Mouse (Mus musculus) heart, embryonic 14.5 days (tissue): ENCODE data around the gene Arhgap18. TPM values are rescaled to one million over a fixed set of nuclear protein-coding genes. Genes with fewer than 3 reads are reported as not detected.

Experiments
- ATAC-seq: fragments of 200-750 bp; cut with Nextera tagmentation; 2 replicates; pipeline ENCODE4 v1.8.0; 2017; ENCODE audit warnings: low read depth, moderate TSS enrichment; ENCODE audit not compliant: insufficient number of reproducible peaks, insufficient read depth, low FRiP score
- H3K27ac ChIP-seq, 2 experiments: fragments of 200-500 bp in 1 of 2; fragments of 300-500 bp in 1 of 2; sonication (generic) in 1 of 2; replicated peaks in 1 of 2; 2 replicates each; pipeline ENCODE4 v1.5.1; 2012 to 2014; ENCODE audit warnings: low read depth in 2 of 2, low read length in 2 of 2, control low read depth in 1 of 2, mild to moderate bottlenecking in 1 of 2, mixed read lengths in 1 of 2; ENCODE audit not compliant: control insufficient read depth in 1 of 2, insufficient read depth in 1 of 2
- H3K27me3 ChIP-seq: fragments of 300-500 bp; sonication (generic); 2 replicates; pipeline ENCODE4 v1.6.1; 2014; ENCODE audit warnings: mild to moderate bottlenecking, low read length, control low read depth; ENCODE audit not compliant: control insufficient read depth, insufficient read depth
- H3K36me3 ChIP-seq: fragments of 300-500 bp; sonication (generic); 2 replicates; pipeline ENCODE4 v1.6.1; 2014; ENCODE audit warnings: mild to moderate bottlenecking, control low read depth, low read length, mixed read lengths; ENCODE audit not compliant: control insufficient read depth, insufficient read depth
- H3K4me1 ChIP-seq, 2 experiments: fragments of 200-500 bp in 1 of 2; fragments of 300-500 bp in 1 of 2; sonication (generic) in 1 of 2; 2 replicates each; pipeline ENCODE4 v1.6.1; 2012 to 2014; ENCODE audit warnings: low read length in 2 of 2, control low read depth in 1 of 2, mixed read lengths in 1 of 2; ENCODE audit not compliant: control insufficient read depth in 2 of 2, insufficient read depth in 2 of 2
- H3K4me2 ChIP-seq: fragments of 300-500 bp; sonication (generic); 2 replicates; pipeline ENCODE4 v1.6.1; 2014; ENCODE audit warnings: mild to moderate bottlenecking, low read length
- H3K4me3 ChIP-seq, 2 experiments: fragments of 200-500 bp in 1 of 2; fragments of 300-500 bp in 1 of 2; sonication (generic) in 1 of 2; 2 replicates each; pipeline ENCODE4 v1.5.1; 2012 to 2014; ENCODE audit warnings: low read length in 2 of 2, mild to moderate bottlenecking in 2 of 2, control low read depth in 1 of 2, low read depth in 1 of 2, moderate library complexity in 1 of 2; ENCODE audit not compliant: control insufficient read depth in 1 of 2, insufficient read depth in 1 of 2
- H3K9ac ChIP-seq: fragments of 300-500 bp; sonication (generic); 2 replicates; pipeline ENCODE4 v1.6.1; 2014; ENCODE audit warnings: mild to moderate bottlenecking, low read length
- H3K9me3 ChIP-seq: fragments of 300-500 bp; sonication (generic); 2 replicates; pipeline ENCODE4 v1.6.1; 2016; ENCODE audit warnings: low read length, control low read depth; ENCODE audit not compliant: control insufficient read depth
- WGBS: fragments of 180-500 bp; shearing (Covaris S2); extraction: QIAGEN DNeasy Blood & Tissue Kit; methylation state at CpG from one replicate; pipeline ENCODE4 v1.1.7; 2014; 5-methylcytosine and 5-hydroxymethylcytosine counted together
- polyA plus RNA-seq: library from polyadenylated mRNA; unstranded; fragments of >200 nt; fragmentation: Nextera tagmentation; extraction: Ambion mirVana; gene quantifications from 2 replicates; pipeline ENCODE4 v1.2.1, GENCODE M21; 2014

Gene Arhgap18
- polyA plus RNA-seq, 1 experiment from 2014 or later = 44.9 TPM

DNA sequence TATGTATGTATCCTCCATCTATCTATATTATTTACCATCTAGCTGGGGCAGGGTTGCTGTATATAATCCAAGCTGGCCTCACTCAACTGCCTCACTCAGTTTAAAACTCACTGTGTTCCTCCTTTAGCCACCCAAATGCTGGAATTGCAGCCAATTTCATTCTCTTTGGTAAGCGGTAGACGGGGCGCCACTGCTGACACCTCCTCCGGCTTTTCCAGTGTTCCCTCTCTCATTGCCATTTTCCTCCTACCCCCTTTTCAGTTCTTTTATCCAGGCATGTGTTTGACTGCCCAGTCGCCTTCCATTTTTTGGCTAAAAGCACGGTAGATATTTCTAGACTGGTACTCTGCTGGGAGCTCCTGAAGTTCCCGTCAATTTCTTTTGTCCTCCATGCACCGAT lies 62.4 kb downstream of the Arhgap18 start:
- H3K4me3 ChIP-seq = no peak overlapping the region
- no peak for ATAC-seq
- no peak overlapping the region for H3K27ac ChIP-seq
- WGBS = 93% methylated on average over 8 of the region's 8 CpGs
- peaks cover 2 to 10% of the 10 kb centered on the region in 2 experiments for H3K4me1 ChIP-seq
- H3K9ac ChIP-seq = no peak overlapping the region
- no peaks in the 10 kb centered on the region for H3K9me3 ChIP-seq
- H3K27me3 ChIP-seq = no peaks in the 10 kb centered on the region
- no peak overlapping the region for H3K4me2 ChIP-seq
- H3K36me3 ChIP-seq = no peaks in the 10 kb centered on the region

DNA sequence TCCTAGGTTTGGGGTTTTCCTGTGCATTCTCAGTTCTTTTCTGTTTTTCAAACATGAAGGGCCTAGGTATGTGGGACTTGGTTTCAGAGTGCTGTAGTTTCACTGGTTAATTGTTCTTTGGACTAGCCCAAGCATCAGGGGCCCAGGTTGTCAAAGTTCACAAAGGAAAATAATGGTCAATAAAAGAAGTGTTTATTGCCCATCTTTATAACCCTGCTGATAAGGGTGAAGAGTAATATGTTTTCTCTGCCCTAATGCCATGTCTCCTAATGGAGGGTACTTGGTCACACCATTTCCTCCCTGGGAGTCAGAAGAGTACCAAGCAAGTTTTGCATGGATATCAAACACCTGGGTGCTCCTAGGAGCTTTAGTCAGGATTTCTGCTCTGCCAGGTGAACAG lies 67.1 kb downstream of the Arhgap18 start:
- Histone ChIP-seq H3K9ac (no peak overlapping the region), H3K27me3 (no peaks in the 10 kb centered on the region), H3K4me2 (no peak overlapping the region), H3K4me1 (peaks cover 9 to 23% of the 10 kb centered on the region in 2 experiments), H3K27ac (no peak overlapping the region), H3K9me3 (no peaks in the 10 kb centered on the region), H3K4me3 (no peak overlapping the region), H3K36me3 (no peaks in the 10 kb centered on the region)
- no peak for ATAC-seq

DNA sequence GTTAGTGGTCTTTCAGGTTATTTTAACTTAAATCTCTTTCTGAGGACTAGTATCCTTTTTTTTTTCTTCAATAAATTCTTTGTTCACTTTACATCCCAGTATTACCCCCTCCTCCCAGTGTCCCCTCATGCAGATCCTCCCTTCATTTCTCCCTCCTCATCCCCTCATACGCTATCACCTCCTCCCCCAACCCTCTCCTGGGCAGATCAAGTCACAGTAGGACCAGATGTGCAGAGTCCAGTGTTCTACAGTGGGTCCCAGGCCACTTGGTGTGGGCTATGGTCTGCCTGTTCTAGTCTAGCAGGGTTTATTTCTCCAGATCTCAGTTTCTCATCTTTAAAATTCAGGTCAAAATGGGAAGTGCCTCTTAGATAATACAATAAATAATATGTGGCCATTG lies 67.7 kb downstream of the Arhgap18 start:
- Histone ChIP-seq H3K4me3 (no peak overlapping the region), H3K27me3 (no peaks in the 10 kb centered on the region), H3K36me3 (no peaks in the 10 kb centered on the region), H3K4me1 (peaks cover 9 to 23% of the 10 kb centered on the region in 2 experiments), H3K9ac (no peak overlapping the region), H3K9me3 (no peaks in the 10 kb centered on the region), H3K27ac (no peak overlapping the region), H3K4me2 (no peak overlapping the region)
- 88% methylated on average over 1 of the region's 1 CpGs for WGBS
- no peak for ATAC-seq

DNA sequence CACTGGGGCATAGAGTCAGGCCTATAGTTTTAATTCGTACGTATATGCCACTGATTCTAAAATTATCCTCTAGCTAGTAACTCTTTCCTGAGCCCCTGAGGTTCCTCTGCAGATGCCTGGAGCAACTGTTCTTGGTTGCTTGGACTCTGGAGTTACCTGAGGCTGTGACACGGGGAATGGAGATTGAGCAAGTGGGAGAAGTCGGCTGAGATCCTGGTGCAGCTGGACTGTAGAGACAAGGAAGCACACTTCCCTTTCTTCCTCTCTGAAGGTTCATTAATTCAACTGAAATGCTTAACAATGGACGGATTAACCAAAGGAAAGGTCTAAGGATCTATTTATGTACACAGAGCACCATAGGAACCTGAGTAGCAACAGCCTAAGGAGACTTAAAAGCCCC lies 70.8 kb downstream of the Arhgap18 start:
- no peak for ATAC-seq
- no peak overlapping the region for H3K9ac ChIP-seq
- WGBS = 54% methylated on average over 5 of the region's 5 CpGs
- H3K9me3 ChIP-seq = no peaks in the 10 kb centered on the region
- H3K27ac ChIP-seq = peak overlapping the region; percentile 22 to 42; a peak in 3 of 4 replicates
- H3K27me3 ChIP-seq = no peaks in the 10 kb centered on the region
- H3K36me3 ChIP-seq = no peaks in the 10 kb centered on the region
- peaks cover 9 to 26% of the 10 kb centered on the region in 2 experiments for H3K4me1 ChIP-seq
- no peak overlapping the region for H3K4me2 ChIP-seq
- no peak overlapping the region for H3K4me3 ChIP-seq

DNA sequence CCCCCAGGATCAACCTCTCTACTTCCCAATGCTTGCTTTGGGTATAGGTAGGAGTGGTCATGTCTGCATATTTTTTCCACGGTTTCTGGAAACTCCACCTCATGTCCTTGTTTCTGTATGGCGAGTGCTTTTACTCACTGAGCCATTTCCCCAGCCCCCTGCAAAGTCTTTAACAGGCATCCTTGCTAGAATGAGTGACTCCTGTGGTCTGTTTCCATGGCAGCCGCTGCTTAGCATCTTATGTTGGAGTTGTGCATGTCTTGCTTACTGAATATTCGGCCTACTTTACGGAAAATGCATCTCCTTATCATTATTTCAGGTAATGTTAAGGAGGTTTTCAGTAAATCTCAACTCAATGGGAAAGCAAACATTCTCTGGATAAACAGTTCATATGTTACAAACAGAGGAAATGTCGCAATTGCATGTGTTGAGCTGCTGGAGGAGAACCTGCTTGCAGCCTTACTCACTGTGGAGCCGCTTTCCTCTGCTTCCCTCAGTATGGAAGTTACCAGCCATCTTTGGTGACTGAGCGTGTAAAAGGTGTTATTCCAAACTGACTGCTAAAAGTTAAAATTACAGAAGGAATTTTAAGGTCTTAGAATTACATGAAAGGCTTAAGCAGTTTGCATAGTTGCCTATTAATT lies 72.1 kb downstream of the Arhgap18 start:
- H3K9ac ChIP-seq = no peak overlapping the region
- H3K9me3 ChIP-seq = no peaks in the 10 kb centered on the region
- H3K4me2 ChIP-seq = no peak overlapping the region
- H3K4me3 ChIP-seq = no peak overlapping the region
- H3K27ac ChIP-seq = 0 out of 4 replicates have a peak overlapping the region, but pooled peaks of 1 of the 2 experiments have one; percentile 10
- H3K4me1 ChIP-seq = peaks cover 9 to 26% of the 10 kb centered on the region in 2 experiments
- no peaks in the 10 kb centered on the region for H3K36me3 ChIP-seq
- no peak for ATAC-seq
- H3K27me3 ChIP-seq = no peaks in the 10 kb centered on the region
- WGBS = 86% methylated on average over 8 of the region's 8 CpGs

DNA sequence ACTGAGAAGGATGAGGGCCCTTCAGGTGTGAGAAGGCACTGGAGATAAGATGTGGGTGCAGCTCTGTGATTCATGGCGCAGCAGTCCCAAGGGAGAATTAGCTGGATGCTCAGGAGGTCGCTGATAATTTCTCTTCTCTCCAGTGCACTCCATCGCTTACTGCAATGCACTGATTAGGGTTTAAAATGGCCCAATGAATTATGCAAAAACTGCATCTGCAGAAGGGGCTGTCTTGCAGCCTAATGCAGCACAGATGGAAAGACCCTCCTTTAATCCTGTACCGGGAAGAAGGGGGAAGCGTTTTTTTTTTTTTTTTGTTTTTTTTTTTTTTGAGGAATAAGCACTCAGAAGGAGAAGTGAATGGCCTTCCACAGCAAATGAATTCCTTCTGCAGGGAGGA lies 74.1 kb downstream of the Arhgap18 start:
- peaks cover 5 to 23% of the 10 kb centered on the region in 2 experiments for H3K4me1 ChIP-seq
- no peaks in the 10 kb centered on the region for H3K9me3 ChIP-seq
- no peaks in the 10 kb centered on the region for H3K27me3 ChIP-seq
- H3K36me3 ChIP-seq = no peaks in the 10 kb centered on the region
- H3K9ac ChIP-seq = no peak overlapping the region
- WGBS = 51% methylated on average over 5 of the region's 5 CpGs
- no peak overlapping the region for H3K4me2 ChIP-seq
- H3K4me3 ChIP-seq = no peak overlapping the region
- no peak overlapping the region; a peak in 1 of 4 replicates for H3K27ac ChIP-seq
- ATAC-seq = no peak

DNA sequence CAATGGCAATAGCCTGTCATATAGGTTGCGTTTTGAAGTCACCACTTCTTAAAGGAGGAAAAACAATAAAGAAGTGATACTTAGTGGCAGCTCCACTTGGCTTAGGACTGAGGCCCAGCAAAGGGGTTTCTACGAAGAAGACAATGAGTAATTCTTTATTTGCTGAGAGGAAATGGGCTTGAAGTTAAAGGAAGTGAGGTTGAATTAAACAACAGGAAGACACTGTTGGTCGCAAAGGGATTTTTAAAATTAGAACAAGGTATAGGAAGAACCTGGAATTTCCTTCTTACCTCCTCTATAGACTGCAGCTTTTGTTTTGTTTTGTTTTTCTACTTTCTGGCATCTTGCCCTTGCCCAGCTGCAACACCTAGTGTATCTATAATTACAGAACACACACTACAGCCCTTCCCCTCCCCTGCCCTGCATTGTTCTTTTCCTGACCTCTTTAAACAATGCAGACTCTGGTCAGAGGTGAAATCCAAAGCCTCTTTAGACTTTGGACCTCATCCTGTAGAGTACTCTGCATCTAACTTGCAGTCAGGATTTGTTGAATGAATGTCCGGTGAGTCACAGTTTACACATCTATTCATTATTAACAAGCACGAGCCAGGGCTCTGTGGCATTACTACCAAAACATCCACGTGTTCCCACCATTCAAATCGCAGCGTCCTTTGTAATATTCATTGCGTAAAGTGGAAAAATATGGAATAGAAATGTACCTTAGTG lies 75.4 kb downstream of the Arhgap18 start:
- H3K27ac ChIP-seq = peak overlapping the region; percentile 17 to 43; a peak in 2 of 4 replicates
- WGBS = 61% methylated on average over 9 of the region's 9 CpGs
- peak; percentile 82 for ATAC-seq

More for the DNA sequence above, 75.4 kb downstream of the Arhgap18 start:
- Histone ChIP-seq H3K36me3 (no peaks in the 10 kb centered on the region), H3K9me3 (no peaks in the 10 kb centered on the region), H3K9ac (no peak overlapping the region), H3K4me3 (no peak overlapping the region), H3K4me2 (no peak overlapping the region), H3K4me1 (peaks cover 4 to 23% of the 10 kb centered on the region in 2 experiments; a peak in 3 of 4 replicates), H3K27me3 (no peaks in the 10 kb centered on the region)
